Mouse (Mus musculus) E14TG2a.4 (cell line): ENCODE measurements around the gene Gnai2.
A peak's percentile ranks its signal among the peaks of the same experiment; 100 is the strongest.

Experiments
- H3K27me3 ChIP-seq: 2 replicates; pipeline ENCODE4 v1.6.1; 2014; ENCODE audit warnings: low read length, control low read depth; ENCODE audit not compliant: insufficient read depth
- H3K36me3 ChIP-seq: 2 replicates; pipeline ENCODE4 v1.6.1; 2014; ENCODE audit warnings: low read length, control low read depth; ENCODE audit not compliant: insufficient read depth
- H3K4me1 ChIP-seq: replicated peaks from 2 replicates; pipeline ENCODE4 v1.6.1; 2014; ENCODE audit warnings: low read depth, low read length, control low read depth
- H3K4me3 ChIP-seq: replicated peaks from 2 replicates; pipeline ENCODE4 v1.5.1; 2014; ENCODE audit warnings: mild to moderate bottlenecking, low read length
- H3K9me3 ChIP-seq: 2 replicates; pipeline ENCODE4 v1.6.1; 2014; ENCODE audit warnings: low read length, control low read depth
- CTCF ChIP-seq: conservative IDR thresholded peaks from 2 replicates; pipeline ENCODE4 v1.5.1; 2014; ENCODE audit warnings: low read length
- NANOG ChIP-seq: IDR thresholded peaks from 2 replicates; pipeline ENCODE4 v1.6.1; 2014; ENCODE audit warnings: borderline replicate concordance, low read length, mixed read lengths
- POU5F1 ChIP-seq: IDR thresholded peaks from 2 replicates; pipeline ENCODE4 v1.6.1; 2014; ENCODE audit warnings: low read length, borderline replicate concordance

Gene Gnai2

DNA sequence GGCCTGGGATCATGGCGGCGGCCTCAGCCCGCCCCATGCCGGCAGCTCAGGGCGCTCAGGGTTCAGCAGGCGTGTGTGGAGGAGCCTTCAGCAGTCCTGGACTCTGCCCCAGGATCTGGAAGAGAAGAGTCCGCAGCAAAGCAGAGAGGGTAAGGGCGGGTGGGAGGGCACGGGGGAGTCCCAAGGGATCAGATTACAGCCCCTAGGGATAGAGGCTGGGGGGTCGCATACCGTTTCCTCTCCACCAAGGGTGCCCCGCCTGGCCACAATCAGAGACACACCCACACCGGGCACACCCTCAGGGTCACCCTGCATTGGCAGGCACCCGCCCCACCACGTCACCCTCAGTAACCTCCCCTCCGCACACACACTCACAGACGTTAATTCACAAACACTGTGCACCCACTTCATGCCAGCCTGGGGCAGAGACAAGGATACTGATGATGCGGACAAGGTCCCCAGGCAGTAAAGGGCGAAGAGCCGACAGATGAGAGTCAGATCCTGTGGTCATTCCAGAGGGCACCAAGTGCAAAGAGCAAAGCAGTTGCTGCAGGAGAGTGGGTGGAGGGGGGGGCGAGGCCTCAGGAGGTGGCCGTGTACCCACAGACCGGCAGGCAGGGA lies 30.0 kb downstream of the Gnai2 start:
- Histone ChIP-seq H3K27me3 (peaks cover 85% of the 10 kb centered on the region), H3K4me1 (peaks cover 94% of the 10 kb centered on the region), H3K4me3 (peak overlapping the region; percentile 71), H3K36me3 (no peaks in the 10 kb centered on the region), H3K9me3 (no peaks in the 10 kb centered on the region)
- TF ChIP-seq CTCF, result no peak
- TF ChIP-seq POU5F1, result no peak
- TF ChIP-seq NANOG, result no peak

DNA sequence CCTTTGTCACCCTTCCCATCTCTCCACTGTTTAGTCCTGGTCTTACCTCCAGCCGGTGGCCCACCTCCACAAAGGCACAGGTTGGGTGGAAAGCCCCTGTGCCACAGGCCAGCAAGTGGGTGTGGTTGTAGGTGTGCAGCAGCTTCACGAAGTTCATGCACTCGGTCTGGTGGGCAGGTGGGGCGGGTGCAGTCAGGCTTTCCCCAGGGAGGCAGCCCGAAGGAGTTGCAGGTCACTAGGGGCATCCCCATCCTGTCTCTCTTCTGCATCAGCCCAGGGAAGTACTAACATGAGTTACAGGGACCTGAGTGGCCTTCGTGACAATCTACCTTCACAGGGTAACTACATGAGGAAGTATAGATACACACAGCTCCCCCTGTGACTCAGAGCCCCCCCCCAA lies 31.9 kb downstream of the Gnai2 start:
- Histone ChIP-seq H3K4me1 (peaks cover 94% of the 10 kb centered on the region), H3K36me3 (no peaks in the 10 kb centered on the region), H3K9me3 (no peaks in the 10 kb centered on the region), H3K4me3 (no peak overlapping the region), H3K27me3 (peaks cover 91% of the 10 kb centered on the region)
- TF ChIP-seq POU5F1 (no peak), CTCF (no peak), NANOG (no peak)

DNA sequence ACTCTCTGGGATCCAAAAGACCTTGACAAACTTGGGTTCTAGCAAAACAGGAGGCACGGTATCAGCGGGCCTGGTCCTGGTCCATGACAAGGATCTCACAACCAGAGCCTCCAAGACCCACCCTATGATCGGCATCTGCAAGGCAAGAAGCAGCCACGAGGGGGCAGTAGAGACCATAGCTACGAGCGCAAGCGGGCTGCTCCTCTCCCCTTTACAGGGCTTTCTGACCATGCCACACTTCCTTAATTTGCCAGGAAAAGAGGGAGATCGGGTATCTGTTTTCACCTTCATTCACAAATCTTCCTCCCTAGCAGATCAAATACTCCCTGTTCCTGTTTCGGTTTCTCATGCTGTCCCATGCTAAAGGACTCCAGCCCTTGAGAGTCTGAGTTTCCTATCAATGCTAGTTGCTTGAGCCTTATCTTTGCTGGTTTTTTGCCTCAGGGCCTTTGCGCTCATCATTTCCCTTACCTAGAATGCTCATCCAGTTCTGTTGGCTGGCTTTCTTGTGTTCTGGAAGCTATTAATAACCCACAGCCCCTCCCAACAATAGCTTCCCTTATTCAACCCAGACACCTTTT lies 33.0 kb downstream of the Gnai2 start:
- H3K4me3 ChIP-seq, result no peak overlapping the region
- peaks cover 85% of the 10 kb centered on the region for H3K4me1 ChIP-seq
- no peaks in the 10 kb centered on the region for H3K9me3 ChIP-seq
- H3K36me3 ChIP-seq, result no peaks in the 10 kb centered on the region
- H3K27me3 ChIP-seq, result peaks cover 93% of the 10 kb centered on the region
- TF ChIP-seq CTCF, result peak; percentile 94
- no peak for TF ChIP-seq NANOG
- no peak for TF ChIP-seq POU5F1

DNA sequence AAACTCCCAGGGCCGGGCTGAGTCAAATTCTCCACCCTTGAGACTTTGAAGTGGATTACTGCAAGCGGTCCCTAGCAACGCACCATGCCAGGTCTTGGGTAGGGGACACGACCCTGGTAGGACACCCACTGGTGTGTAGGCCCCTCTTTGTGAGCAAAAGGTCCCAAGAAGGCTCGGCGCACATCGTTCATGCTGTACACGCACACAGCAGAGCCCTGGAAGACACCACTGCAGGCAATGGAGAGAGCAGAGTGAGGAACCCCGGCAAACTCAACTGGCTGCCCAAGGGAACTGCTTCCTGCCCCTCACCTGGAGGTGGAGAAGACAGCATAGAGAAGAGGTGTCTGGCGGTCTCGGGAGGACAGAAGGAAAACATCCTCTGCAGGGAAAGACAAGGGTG lies 33.9 kb downstream of the Gnai2 start:
- Histone ChIP-seq H3K4me3 (no peak overlapping the region), H3K27me3 (peaks cover 94% of the 10 kb centered on the region), H3K4me1 (peaks cover 76% of the 10 kb centered on the region), H3K9me3 (no peaks in the 10 kb centered on the region), H3K36me3 (no peaks in the 10 kb centered on the region; the same call in 1 of the 2 replicates)
- no peak for TF ChIP-seq NANOG
- TF ChIP-seq CTCF, result no peak

DNA sequence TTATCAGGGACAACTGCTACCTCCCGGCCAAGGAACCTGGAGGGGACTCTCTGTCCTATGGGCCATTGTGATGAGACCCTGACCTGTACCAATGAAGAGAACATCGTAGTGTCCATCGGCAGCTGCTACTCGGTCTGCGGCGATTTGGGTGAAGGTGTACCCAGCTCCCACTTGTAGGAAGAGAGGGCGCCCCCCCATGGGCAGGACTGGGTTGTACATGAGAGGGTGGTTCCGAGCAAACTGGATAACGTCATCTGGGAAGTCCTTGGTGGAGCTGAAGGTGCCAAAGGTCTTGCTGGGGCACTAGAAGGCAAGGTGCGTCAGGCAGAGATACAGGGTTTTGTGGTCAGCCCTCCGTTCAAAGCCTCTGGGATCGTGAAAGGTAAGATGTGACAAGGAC lies 34.4 kb downstream of the Gnai2 start:
- Histone ChIP-seq H3K4me1 (peaks cover 71% of the 10 kb centered on the region), H3K4me3 (no peak overlapping the region), H3K27me3 (peaks cover 94% of the 10 kb centered on the region), H3K36me3 (peaks cover 4% of the 10 kb centered on the region; the same call in 1 of the 2 replicates), H3K9me3 (no peaks in the 10 kb centered on the region)
- TF ChIP-seq POU5F1 (no peak), CTCF (peak; percentile 36), NANOG (no peak)

DNA sequence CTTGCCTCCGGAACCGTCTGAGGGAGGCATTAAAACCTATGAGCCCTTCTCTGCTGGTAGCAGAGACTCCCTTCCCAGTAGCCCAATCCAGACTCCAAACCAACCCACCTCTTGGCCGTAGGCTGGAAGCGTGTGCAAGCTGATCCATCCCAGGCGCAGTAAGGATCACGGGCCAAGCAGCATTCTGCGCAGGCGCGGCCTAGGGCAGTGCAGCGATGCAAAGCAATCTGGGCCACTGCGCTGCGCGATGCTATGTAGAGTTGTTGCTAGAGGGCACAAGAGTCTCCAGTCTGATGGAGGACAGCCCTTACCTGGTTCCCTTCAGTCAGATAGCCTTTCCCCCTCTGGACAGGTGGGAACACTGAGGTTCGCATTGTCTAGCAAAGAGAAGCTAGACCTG lies 35.3 kb downstream of the Gnai2 start:
- H3K27me3 ChIP-seq, result peaks cover 90% of the 10 kb centered on the region
- peaks cover 10% of the 10 kb centered on the region for H3K36me3 ChIP-seq
- peaks cover 67% of the 10 kb centered on the region for H3K4me1 ChIP-seq
- H3K4me3 ChIP-seq, result peak overlapping the region; percentile 72
- no peaks in the 10 kb centered on the region for H3K9me3 ChIP-seq
- no peak for TF ChIP-seq POU5F1
- no peak for TF ChIP-seq CTCF
- TF ChIP-seq NANOG, result no peak

DNA sequence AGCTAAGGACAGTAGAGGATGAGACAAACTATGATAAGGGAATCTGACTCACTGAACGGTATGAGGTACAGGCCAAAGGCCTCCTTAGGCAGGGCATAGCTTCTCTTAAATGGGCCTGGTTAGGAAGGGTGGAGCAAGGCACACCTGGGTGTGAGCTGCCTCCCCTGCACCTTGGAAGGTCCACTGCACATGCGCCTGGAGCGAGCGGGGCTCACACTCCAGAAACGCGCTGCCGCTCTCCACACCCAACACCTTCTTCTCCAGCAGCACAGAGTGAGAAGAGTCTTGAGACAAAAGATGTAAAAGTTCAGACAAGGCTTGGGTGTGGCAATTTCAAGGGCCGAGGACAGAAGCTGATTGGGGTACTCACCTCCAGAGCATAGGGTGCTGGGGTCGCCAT lies 35.7 kb downstream of the Gnai2 start:
- no peak for TF ChIP-seq CTCF
- no peak for TF ChIP-seq NANOG
- TF ChIP-seq POU5F1, result no peak
- H3K9me3 ChIP-seq, result no peaks in the 10 kb centered on the region
- peaks cover 15% of the 10 kb centered on the region for H3K36me3 ChIP-seq
- peaks cover 87% of the 10 kb centered on the region for H3K27me3 ChIP-seq
- peak overlapping the region; percentile 72 for H3K4me3 ChIP-seq
- H3K4me1 ChIP-seq, result peaks cover 67% of the 10 kb centered on the region

DNA sequence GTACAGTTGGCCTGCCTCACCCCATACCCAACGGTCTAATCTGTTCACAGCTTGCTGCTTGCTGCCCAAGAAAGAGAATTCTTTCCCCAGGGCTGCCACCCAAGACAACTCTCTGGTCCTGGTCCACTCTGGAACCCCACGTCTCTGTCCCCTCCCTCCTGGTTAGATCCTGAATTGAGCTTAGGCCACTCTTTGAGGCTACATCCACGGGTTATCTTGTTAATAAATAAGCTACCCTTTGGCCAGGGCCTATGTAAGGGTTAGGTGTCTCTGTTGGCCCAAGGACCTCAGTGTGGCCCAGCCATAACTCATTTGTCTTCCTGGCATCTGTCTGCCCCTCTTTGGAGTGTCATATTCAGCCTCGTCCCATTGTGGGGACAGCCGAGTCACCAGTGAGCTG lies 36.8 kb downstream of the Gnai2 start:
- H3K9me3 ChIP-seq, result no peaks in the 10 kb centered on the region
- H3K36me3 ChIP-seq, result peaks cover 24% of the 10 kb centered on the region
- peak overlapping the region; percentile 72 for H3K4me3 ChIP-seq
- peaks cover 77% of the 10 kb centered on the region for H3K27me3 ChIP-seq
- H3K4me1 ChIP-seq, result peaks cover 68% of the 10 kb centered on the region
- TF ChIP-seq NANOG (no peak), POU5F1 (no peak), CTCF (no peak)
